Mouse (Mus musculus): ENCODE results near the gene Wdr90.

The Wdr90 gene

GRCm38 (mm10) chr17:25869498-25869897 is 8.2 kb upstream of the Wdr90 start:
- no peak for TF ChIP-seq GATA4 (IDR thresholded peaks at IDR 0.05; ENCODE audit: insufficient replicate concordance, low read length)

- TF ChIP-seq GATA4 (IDR thresholded peaks at IDR 0.05; ENCODE audit: insufficient replicate concordance, low read length) = no peak; the same call in 1 of the 2 replicates
Measured at GRCm38 (mm10) chr17:25868601-25869191, 7.4 kb upstream of the Wdr90 start, which contains the start of gene Mcrip2. Gene Mcrip2, minus strand, starts transcription at chr17:25868764.

GRCm38 (mm10) chr17:25867836-25868600 is 6.7 kb upstream of the Wdr90 start:
- TF ChIP-seq GATA4 (IDR thresholded peaks at IDR 0.05; ENCODE audit: insufficient replicate concordance, low read length) = peak; percentile 35; the same call in 1 of the 2 replicates

GRCm38 (mm10) chr17:25867509-25867835 is 6.2 kb upstream of the Wdr90 start:
- no peak for TF ChIP-seq GATA4 (IDR thresholded peaks at IDR 0.05; ENCODE audit: insufficient replicate concordance, low read length)

GRCm38 (mm10) chr17:25866172-25866571 is 4.9 kb upstream of the Wdr90 start:
- TF ChIP-seq GATA4 (IDR thresholded peaks at IDR 0.05; ENCODE audit: insufficient replicate concordance, low read length) = no peak

GRCm38 (mm10) chr17:25865288-25865687 is 4.0 kb upstream of the Wdr90 start:
- TF ChIP-seq GATA4 (IDR thresholded peaks at IDR 0.05; ENCODE audit: insufficient replicate concordance, low read length) = no peak

GRCm38 (mm10) chr17:25864311-25864710 is 3.0 kb upstream of the Wdr90 start:
- TF ChIP-seq GATA4 (IDR thresholded peaks at IDR 0.05; ENCODE audit: insufficient replicate concordance, low read length) = no peak

GRCm38 (mm10) chr17:25863681-25864080 is 2.4 kb upstream of the Wdr90 start:
- no peak for TF ChIP-seq GATA4 (IDR thresholded peaks at IDR 0.05; ENCODE audit: insufficient replicate concordance, low read length)

GRCm38 (mm10) chr17:25861704-25862612 is 657 bp upstream of the Wdr90 start:
- TF ChIP-seq GATA4 (IDR thresholded peaks at IDR 0.05; ENCODE audit: insufficient replicate concordance, low read length) = no peak

GRCm38 (mm10) chr17:25860229-25860628 is 1.1 kb downstream of the Wdr90 start:
- no peak for TF ChIP-seq GATA4 (IDR thresholded peaks at IDR 0.05; ENCODE audit: insufficient replicate concordance, low read length)

- TF ChIP-seq GATA4 (IDR thresholded peaks at IDR 0.05; ENCODE audit: insufficient replicate concordance, low read length) = no peak
Measured at GRCm38 (mm10) chr17:25844396-25844901, 16.9 kb downstream of the Wdr90 start, which contains the start of gene Rhot2. Gene Rhot2, minus strand, starts transcription at chr17:25844851.

- no peak for TF ChIP-seq GATA4 (IDR thresholded peaks at IDR 0.05; ENCODE audit: insufficient replicate concordance, low read length)
Measured at GRCm38 (mm10) chr17:25843636-25844395, 17.5 kb downstream of the Wdr90 start.

GRCm38 (mm10) chr17:25843122-25843521 is 18.2 kb downstream of the Wdr90 start:
- TF ChIP-seq GATA4 (IDR thresholded peaks at IDR 0.05; ENCODE audit: insufficient replicate concordance, low read length) = no peak

- TF ChIP-seq GATA4 (IDR thresholded peaks at IDR 0.05; ENCODE audit: insufficient replicate concordance, low read length) = no peak
Measured at GRCm38 (mm10) chr17:25842509-25842908, 18.8 kb downstream of the Wdr90 start.
